Mouse (Mus musculus): ENCODE results near the gene Eml1. TPM values are rescaled to one million over a fixed set of nuclear protein-coding genes. Genes with fewer than 3 reads are reported as not detected.

Eml1 gene
- polyA plus RNA-seq, 1 experiment = 6.4 TPM

DNA sequence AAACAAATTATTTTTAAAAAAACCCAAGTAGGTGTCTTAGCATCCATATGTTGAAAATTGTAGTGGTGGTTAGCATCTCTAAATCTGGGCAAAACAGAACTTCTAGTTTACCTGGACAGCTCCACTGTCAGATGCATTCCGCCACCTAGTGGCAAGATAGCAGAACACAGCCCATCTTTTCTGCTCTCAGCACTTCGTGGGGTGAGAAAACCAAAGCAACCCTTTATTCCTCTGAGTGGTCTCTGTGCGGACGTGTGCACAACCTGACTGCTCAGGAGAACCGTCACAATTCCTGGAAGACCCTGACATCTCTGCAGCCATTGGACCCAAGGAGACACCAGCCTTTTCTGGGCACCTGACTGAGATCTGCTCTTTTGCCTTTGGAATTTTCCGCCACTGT lies 170.3 kb downstream of the Eml1 start:
- Histone ChIP-seq H3K4me1 (replicated peaks; ENCODE audit: control insufficient read depth, insufficient read depth, low read length) (no peaks in the 10 kb centered on the region), H3K4me3 (ENCODE audit: control insufficient read depth, insufficient read depth, low read length) (no peak overlapping the region), H3K27me3 (ENCODE audit: control insufficient read depth, insufficient read depth, low read length) (no peaks in the 10 kb centered on the region), H3K36me3 (ENCODE audit: control insufficient read depth, insufficient read depth, low read length) (no peaks in the 10 kb centered on the region), H3K27ac (ENCODE audit: control insufficient read depth, insufficient read depth, low read length) (no peak overlapping the region)
- WGBS = 26% methylated on average over 6 of the region's 6 CpGs
- DNase-seq = peak; percentile 40
- TF ChIP-seq POLR2A (IDR thresholded peaks at IDR 0.05; ENCODE audit: control insufficient read depth, extremely low read depth, insufficient read depth, low read length, poor library complexity) (no peak), CTCF (IDR thresholded peaks at IDR 0.05; ENCODE audit: borderline replicate concordance, control insufficient read depth, extremely low read depth, insufficient read depth, low read length, poor library complexity) (no peak)

DNA sequence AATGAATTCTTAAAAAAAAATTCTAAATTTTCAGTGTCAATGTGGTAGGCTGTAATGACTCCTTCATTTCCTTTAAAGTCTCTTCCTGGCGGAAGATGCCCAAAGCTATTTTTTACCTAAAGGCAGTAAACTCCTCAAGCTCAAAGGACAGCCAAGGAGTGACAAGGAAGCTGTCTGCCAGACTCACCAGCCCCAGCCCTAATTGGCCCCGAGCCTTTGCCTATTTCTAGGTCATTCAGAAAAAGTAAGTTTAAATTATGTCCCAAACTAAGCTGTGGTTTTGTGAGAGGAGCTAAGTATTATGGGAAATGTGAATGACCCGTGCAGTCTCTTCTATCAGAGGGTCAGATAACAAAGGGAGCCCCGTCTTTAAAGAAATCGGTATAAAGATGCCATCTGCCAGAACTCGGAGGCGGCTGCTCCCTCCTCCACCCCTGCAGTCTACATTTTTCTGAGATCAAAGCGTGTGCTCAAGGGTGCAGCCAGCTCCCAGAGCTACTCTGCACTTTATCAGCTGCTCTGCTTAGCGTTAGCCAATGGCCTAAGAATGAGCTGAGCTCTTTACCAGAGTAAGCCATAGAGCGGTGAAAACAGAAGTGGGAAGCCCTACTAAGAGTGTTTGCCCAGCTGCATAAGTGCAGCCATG lies 175.9 kb downstream of the Eml1 start:
- DNase-seq = no peak
- H3K4me1 ChIP-seq (replicated peaks; ENCODE audit: control insufficient read depth, insufficient read depth, low read length) = no peaks in the 10 kb centered on the region
- H3K27me3 ChIP-seq (ENCODE audit: control insufficient read depth, insufficient read depth, low read length) = no peaks in the 10 kb centered on the region; the same call in 1 of the 2 replicates
- no peak overlapping the region for H3K4me3 ChIP-seq (ENCODE audit: control insufficient read depth, insufficient read depth, low read length)
- no peaks in the 10 kb centered on the region for H3K36me3 ChIP-seq (ENCODE audit: control insufficient read depth, insufficient read depth, low read length)
- no peak overlapping the region for H3K27ac ChIP-seq (ENCODE audit: control insufficient read depth, insufficient read depth, low read length)
- 36% methylated on average over 10 of the region's 10 CpGs for WGBS
- TF ChIP-seq CTCF (IDR thresholded peaks at IDR 0.05; ENCODE audit: borderline replicate concordance, control insufficient read depth, extremely low read depth, insufficient read depth, low read length, poor library complexity) = no peak
- no peak for TF ChIP-seq POLR2A (IDR thresholded peaks at IDR 0.05; ENCODE audit: control insufficient read depth, extremely low read depth, insufficient read depth, low read length, poor library complexity)

DNA sequence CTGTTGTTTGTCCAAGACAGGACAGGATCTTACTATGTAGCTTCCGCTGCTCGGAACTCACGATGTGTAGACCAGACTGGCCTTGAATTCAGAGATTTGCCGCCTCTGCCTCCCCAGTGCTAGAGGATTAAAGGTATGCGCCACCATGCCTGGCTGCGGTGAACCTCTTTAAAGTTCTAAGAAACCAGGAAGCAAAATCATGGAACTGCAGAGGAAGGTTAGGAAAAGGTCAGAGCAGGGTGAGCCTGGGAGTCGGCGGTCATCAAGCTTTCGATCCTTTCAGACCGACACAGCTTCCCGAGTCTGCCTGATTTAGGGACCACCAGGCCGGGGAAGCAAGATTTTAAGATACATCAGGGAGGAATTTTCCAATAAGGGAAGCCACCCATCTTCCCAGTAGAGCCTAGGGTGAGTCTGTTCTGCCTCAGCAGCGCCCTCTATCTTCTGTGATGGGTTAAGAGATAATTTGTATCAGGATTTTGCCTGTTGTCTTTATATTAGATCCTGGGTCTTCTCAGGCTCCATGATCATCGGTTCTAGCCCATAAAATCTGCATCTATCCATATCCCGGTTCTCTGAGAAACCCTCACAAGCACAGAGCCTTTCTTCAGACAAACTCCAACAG lies 176.6 kb downstream of the Eml1 start:
- no peak for TF ChIP-seq CTCF (IDR thresholded peaks at IDR 0.05; ENCODE audit: borderline replicate concordance, control insufficient read depth, extremely low read depth, insufficient read depth, low read length, poor library complexity)
- TF ChIP-seq POLR2A (IDR thresholded peaks at IDR 0.05; ENCODE audit: control insufficient read depth, extremely low read depth, insufficient read depth, low read length, poor library complexity) = no peak
- no peak for DNase-seq
- H3K27ac ChIP-seq (ENCODE audit: control insufficient read depth, insufficient read depth, low read length) = no peak overlapping the region
- 83% methylated on average over 15 of the region's 15 CpGs for WGBS
- no peaks in the 10 kb centered on the region for H3K4me1 ChIP-seq (replicated peaks; ENCODE audit: control insufficient read depth, insufficient read depth, low read length)
- H3K36me3 ChIP-seq (ENCODE audit: control insufficient read depth, insufficient read depth, low read length) = no peaks in the 10 kb centered on the region
- H3K27me3 ChIP-seq (ENCODE audit: control insufficient read depth, insufficient read depth, low read length) = no peaks in the 10 kb centered on the region; the same call in 1 of the 2 replicates
- H3K4me3 ChIP-seq (ENCODE audit: control insufficient read depth, insufficient read depth, low read length) = no peak overlapping the region

DNA sequence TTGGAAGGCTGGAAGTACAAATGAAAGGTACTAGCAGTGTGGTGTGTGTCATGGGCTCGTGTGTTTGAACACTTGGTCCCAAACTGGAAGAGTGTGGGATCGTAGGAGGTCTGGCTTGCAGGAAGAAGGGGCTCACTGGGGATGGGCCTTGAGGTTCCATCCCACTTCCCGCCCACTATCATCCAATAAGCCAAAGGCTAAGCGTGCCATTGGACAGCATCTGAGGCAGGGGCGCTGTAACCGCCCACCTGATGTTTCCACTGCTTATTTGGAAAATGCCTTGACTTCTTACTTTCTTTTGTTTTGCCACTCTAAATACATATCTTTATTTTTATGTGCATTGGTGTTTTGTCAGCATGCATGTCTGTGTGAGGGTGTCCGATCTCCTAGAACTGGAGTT lies 181.0 kb downstream of the Eml1 start:
- Histone ChIP-seq H3K27ac (ENCODE audit: control insufficient read depth, insufficient read depth, low read length) (no peak overlapping the region), H3K4me1 (replicated peaks; ENCODE audit: control insufficient read depth, insufficient read depth, low read length) (peaks cover 5% of the 10 kb centered on the region; the same call in 1 of the 2 replicates), H3K4me3 (ENCODE audit: control insufficient read depth, insufficient read depth, low read length) (no peak overlapping the region), H3K27me3 (ENCODE audit: control insufficient read depth, insufficient read depth, low read length) (peaks cover 9% of the 10 kb centered on the region; the same call in 1 of the 2 replicates), H3K36me3 (ENCODE audit: control insufficient read depth, insufficient read depth, low read length) (no peaks in the 10 kb centered on the region)
- no peak for DNase-seq
- TF ChIP-seq POLR2A (IDR thresholded peaks at IDR 0.05; ENCODE audit: control insufficient read depth, extremely low read depth, insufficient read depth, low read length, poor library complexity) (no peak), CTCF (IDR thresholded peaks at IDR 0.05; ENCODE audit: borderline replicate concordance, control insufficient read depth, extremely low read depth, insufficient read depth, low read length, poor library complexity) (no peak)
- 91% methylated on average over 7 of the region's 7 CpGs for WGBS

DNA sequence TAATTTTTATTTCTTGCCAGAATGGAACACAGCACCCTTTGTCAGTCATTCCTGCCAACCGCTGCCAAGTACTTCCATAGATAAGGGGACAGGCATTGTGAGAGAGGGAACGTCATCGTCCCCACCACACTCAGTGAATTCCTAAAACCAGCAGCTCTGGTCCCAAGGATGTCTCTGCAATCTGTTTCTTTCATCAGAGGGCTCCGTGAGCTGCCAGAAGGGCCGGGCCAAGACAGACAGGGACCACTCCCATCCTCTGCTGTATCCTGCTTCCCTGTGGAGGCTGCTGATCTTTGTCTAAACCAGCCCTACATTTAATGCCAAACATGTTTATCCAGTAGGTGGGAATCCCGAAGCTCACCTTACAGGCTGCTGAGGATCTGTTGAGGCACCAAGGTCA lies 182.3 kb downstream of the Eml1 start:
- no peak overlapping the region for H3K27ac ChIP-seq (ENCODE audit: control insufficient read depth, insufficient read depth, low read length)
- peaks cover 5% of the 10 kb centered on the region; the same call in 1 of the 2 replicates for H3K4me1 ChIP-seq (replicated peaks; ENCODE audit: control insufficient read depth, insufficient read depth, low read length)
- WGBS = 85% methylated on average over 6 of the region's 6 CpGs
- H3K36me3 ChIP-seq (ENCODE audit: control insufficient read depth, insufficient read depth, low read length) = no peaks in the 10 kb centered on the region
- no peak for TF ChIP-seq CTCF (IDR thresholded peaks at IDR 0.05; ENCODE audit: borderline replicate concordance, control insufficient read depth, extremely low read depth, insufficient read depth, low read length, poor library complexity)
- no peak for TF ChIP-seq POLR2A (IDR thresholded peaks at IDR 0.05; ENCODE audit: control insufficient read depth, extremely low read depth, insufficient read depth, low read length, poor library complexity)
- no peak for DNase-seq
- no peak overlapping the region for H3K4me3 ChIP-seq (ENCODE audit: control insufficient read depth, insufficient read depth, low read length)
- peaks cover 10% of the 10 kb centered on the region; the same call in 1 of the 2 replicates for H3K27me3 ChIP-seq (ENCODE audit: control insufficient read depth, insufficient read depth, low read length)

DNA sequence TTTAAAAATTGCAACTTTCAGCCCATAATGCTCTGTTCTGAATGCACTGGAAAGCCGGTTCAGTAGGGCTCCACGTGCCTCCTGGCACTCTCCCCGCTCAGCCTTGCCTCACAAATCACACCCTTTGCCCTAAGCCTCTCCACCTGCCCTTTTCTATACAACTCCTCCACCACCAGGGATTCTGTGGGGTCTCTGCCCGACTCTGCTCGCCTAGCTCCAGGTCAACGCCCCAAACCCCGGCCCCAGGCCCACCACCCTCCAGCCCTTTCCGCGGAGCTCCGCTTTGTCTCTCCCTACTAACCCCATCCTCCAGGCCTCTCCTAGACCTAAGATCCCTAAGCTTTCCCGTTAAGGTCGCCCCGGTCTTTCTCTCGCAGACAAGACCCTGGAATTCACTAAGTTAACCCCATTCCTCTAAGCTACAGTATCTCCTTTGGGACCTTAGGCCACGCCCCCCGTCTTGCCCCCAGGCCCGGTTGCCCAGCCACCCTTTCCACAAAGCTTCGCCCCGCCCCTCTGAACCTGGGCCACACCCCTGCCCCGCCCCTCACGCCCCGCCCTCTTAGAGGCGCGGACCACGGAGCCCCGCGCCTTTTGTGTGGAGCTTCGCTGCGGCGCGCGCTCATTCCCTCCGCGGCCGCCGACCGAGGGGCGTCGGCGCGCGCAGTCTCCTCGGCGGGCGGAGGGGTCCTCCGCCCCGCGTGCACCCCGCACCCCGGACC lies 183.5 kb downstream of the Eml1 start, which contains the start of gene Evl:
Gene Evl, plus strand, starts transcription at position 601 of the 722 bp plus-strand sequence.
- Histone ChIP-seq H3K4me1 (replicated peaks; ENCODE audit: control insufficient read depth, insufficient read depth, low read length) (peaks cover 5% of the 10 kb centered on the region; the same call in 1 of the 2 replicates), H3K4me3 (ENCODE audit: control insufficient read depth, insufficient read depth, low read length) (peak within 1 kb of the TSS; percentile 67), H3K36me3 (ENCODE audit: control insufficient read depth, insufficient read depth, low read length) (no peaks in the 10 kb centered on the region), H3K27ac (ENCODE audit: control insufficient read depth, insufficient read depth, low read length) (no peak within 1 kb of the TSS), H3K27me3 (ENCODE audit: control insufficient read depth, insufficient read depth, low read length) (peaks cover 10% of the 10 kb centered on the region; the same call in 1 of the 2 replicates)
- TF ChIP-seq POLR2A (IDR thresholded peaks at IDR 0.05; ENCODE audit: control insufficient read depth, extremely low read depth, insufficient read depth, low read length, poor library complexity) (0 out of 2 replicates have a peak, but pooled peaks have one; percentile 33), CTCF (IDR thresholded peaks at IDR 0.05; ENCODE audit: borderline replicate concordance, control insufficient read depth, extremely low read depth, insufficient read depth, low read length, poor library complexity) (no peak)
- WGBS = 5% methylated on average over 49 of the region's 50 CpGs
- peak; percentile 86 for DNase-seq
